Mouse (Mus musculus) small intestine, adult 10 weeks (tissue): Measurements from ENCODE around the gene Tmem240. TPM values are rescaled to one million over a fixed set of nuclear protein-coding genes. Genes with fewer than 3 reads are reported as not detected.

ENCODE experiments used
- polyA plus RNA-seq: library from polyadenylated mRNA; stranded (reverse); fragments of 350-450 nt; fragmentation: Illumina TruSeq; extraction: RNeasy Lipid Tissue Mini Kit (QIAGEN cat#74804); gene quantifications from one replicate; pipeline ENCODE4 v1.2.3, GENCODE M21; 2014; ENCODE audit warnings: low replicate concordance

Tmem240 gene
- polyA plus RNA-seq = not detected

DNA sequence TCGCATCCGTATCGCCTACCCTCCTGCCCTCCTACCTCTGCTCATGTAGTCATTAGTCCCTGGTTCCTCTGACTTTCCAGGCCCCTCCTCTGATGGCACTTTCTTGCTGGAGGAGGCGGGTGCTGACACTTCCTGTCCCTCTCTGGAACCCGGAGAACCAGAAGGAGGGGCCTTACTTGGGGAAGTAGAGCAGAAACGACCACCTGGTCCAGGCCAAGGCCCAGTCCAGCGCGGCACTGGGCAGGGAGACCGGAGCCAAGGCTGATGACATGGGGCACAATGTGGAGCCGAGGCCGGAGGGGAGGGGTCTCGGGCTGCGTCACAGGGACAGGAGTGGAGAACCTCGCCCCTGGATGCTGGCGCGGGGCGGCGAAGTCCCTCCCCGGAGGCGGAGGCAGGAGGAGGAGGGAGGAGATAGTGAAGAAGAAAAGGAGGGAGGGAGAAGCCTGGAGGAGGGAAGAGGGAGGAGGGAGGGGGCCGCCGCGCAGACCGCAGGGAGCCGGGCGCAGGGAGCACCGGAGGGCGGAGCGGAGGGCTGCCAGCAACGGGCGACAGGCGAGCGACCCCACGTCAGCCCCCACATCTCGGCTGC is at the start of gene Tmem240:
Gene Tmem240, plus strand, starts transcription at position 451 of the 592 bp plus-strand sequence.

DNA sequence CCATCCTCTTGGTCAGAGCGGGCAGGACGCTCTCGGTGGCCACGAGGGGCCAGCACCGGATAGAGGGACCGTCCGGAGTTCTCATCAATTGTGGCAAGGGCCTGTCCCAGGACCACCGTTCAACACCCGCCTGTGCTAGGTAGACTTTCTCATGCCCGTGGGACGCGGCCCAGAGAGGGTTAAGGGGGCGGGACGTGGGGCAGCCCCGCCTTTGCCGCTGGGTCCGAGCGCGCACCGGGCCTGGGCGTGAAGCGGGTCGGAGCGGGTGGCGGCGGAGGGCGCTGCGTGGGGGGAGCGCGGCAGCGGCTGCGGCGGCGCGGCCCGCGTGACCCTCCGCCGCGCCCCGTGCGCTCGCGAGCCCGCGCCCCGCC is 40.5 kb upstream of the Tmem240 start, which contains the start of gene Fndc10:
Gene Fndc10, plus strand, starts transcription at position 232 of the 371 bp plus-strand sequence.

DNA sequence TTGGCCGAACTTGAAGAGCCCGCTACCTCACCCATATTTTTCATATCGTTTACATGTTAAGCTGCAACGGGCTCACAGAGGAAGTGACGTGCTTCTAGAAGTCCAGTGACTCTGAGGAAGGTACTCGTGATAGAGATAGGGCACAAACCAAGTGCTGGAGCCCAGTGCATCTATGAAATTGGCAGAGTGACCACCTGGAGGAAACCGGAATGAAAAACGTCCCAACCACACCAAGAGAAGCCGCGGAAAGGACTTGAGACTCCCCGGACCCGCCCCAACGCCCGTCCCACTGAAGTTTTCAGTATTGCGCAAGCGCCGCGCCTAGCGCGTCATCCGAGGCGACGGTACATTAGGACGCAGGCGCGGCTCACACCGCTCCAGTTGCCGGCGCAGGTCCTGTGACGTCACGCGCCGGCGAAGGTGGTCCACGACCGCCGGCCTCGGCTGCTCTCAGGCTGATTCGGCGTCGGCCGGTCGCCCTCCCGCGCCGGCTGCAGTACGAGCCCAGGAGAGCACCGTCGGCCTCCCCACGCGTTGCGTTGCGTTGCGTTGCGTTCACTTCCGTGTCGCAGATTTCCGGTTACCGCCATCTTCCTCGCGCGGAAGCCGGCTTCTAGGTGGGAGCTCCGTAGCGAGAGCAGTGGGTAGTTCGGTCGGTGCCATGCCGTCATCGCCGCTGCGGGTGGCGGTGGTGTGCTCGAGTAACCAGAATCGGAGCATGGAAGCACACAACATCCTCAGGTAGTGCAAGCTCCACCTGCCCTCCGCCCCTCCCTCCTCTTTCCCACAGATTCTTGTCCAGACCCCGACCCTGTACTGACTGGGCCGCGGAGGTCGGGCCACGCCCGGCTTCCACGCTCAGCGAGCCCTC is 29.6 kb upstream of the Tmem240 start, which contains the start of gene Ssu72:
Gene Ssu72, plus strand, starts transcription at position 80 of the 871 bp plus-strand sequence.

GRCm38 (mm10) chr4:155760613-155761355 is 26.2 kb downstream of the Tmem240 start, which contains the start of gene Atad3a:
Atad3a (minus strand) TSS chr4:155761093.

GRCm38 (mm10) chr4:155774280-155774754 is 39.7 kb downstream of the Tmem240 start, which contains the start of gene Vwa1:
Vwa1 (minus strand) TSS chr4:155774698.

GRCm38 (mm10) chr4:155785819-155786218 is 51.2 kb downstream of the Tmem240 start, which contains the start of gene Tmem88b:
Tmem88b (minus strand) TSS chr4:155785874.

GRCm38 (mm10) chr4:155790021-155790489 is 55.5 kb downstream of the Tmem240 start, which contains the start of gene Ankrd65:
Ankrd65 (plus strand) TSS chr4:155790439.

Other genes starting within 250 kb of the Tmem240 start
- gene Gnb1, start 243.4 kb upstream of the Tmem240 start, polyA plus RNA-seq = 317 TPM
- gene Nadk, start 172.4 kb upstream of the Tmem240 start, polyA plus RNA-seq = 48.7 TPM
- gene Slc35e2, start 133.4 kb upstream of the Tmem240 start, polyA plus RNA-seq = 39.8 TPM
- gene Cdk11b, start 109.9 kb upstream of the Tmem240 start, polyA plus RNA-seq = 152 TPM
- gene Gm10563, start 89.4 kb upstream of the Tmem240 start, polyA plus RNA-seq = not detected
- gene Mmp23, start 81.4 kb upstream of the Tmem240 start, polyA plus RNA-seq = 0.45 TPM
- 0.71 TPM for gene Mib2, start 65.6 kb upstream of the Tmem240 start, polyA plus RNA-seq
- not detected for gene Fndc10, start 40.5 kb upstream of the Tmem240 start, polyA plus RNA-seq
- gene Ssu72, start 30.0 kb upstream of the Tmem240 start, polyA plus RNA-seq = 77.1 TPM
- 3.7 TPM for gene Atad3a, start 26.3 kb downstream of the Tmem240 start, polyA plus RNA-seq
- 4.6 TPM for gene Vwa1, start 39.9 kb downstream of the Tmem240 start, polyA plus RNA-seq
- 6.6 TPM for gene Tmem88b, start 51.1 kb downstream of the Tmem240 start, polyA plus RNA-seq
- not detected for gene Ankrd65, start 55.6 kb downstream of the Tmem240 start, polyA plus RNA-seq
- 36.0 TPM for gene Mrpl20, start 68.1 kb downstream of the Tmem240 start, polyA plus RNA-seq
- 101 TPM for gene Ccnl2, start 77.7 kb downstream of the Tmem240 start, polyA plus RNA-seq
- 2.4 TPM for gene Aurkaip1, start 96.5 kb downstream of the Tmem240 start, polyA plus RNA-seq
- gene Mxra8, start 104.9 kb downstream of the Tmem240 start, polyA plus RNA-seq = 22.8 TPM
- 2.0 TPM for gene Dvl1, start 112.6 kb downstream of the Tmem240 start, polyA plus RNA-seq
- not detected for gene Tas1r3, start 128.6 kb downstream of the Tmem240 start, polyA plus RNA-seq
- 10.8 TPM for gene Cptp, start 134.6 kb downstream of the Tmem240 start, polyA plus RNA-seq
- 1.2 TPM for gene Ints11, start 134.7 kb downstream of the Tmem240 start, polyA plus RNA-seq
- 0.59 TPM for gene Pusl1, start 157.0 kb downstream of the Tmem240 start, polyA plus RNA-seq
- gene Acap3, start 157.0 kb downstream of the Tmem240 start, polyA plus RNA-seq = not detected
- gene Ube2j2, start 209.0 kb downstream of the Tmem240 start, polyA plus RNA-seq = 143 TPM
- gene C1qtnf12, start 227.5 kb downstream of the Tmem240 start, polyA plus RNA-seq = 15.7 TPM